Mouse (Mus musculus) layer of hippocampus, adult 8-10 months (tissue): ENCODE results near the gene Unc80. TPM values are rescaled to one million over a fixed set of nuclear protein-coding genes. Genes with fewer than 3 reads are reported as not detected.

ENCODE experiments used
- DNase-seq, 2 experiments: peaks; one replicate each; pipeline ENCODE4 v3.0.0; 2022; ENCODE audit warnings: low spot score in 2 of 2
- total RNA-seq, 4 experiments: library from RNA; stranded (reverse); gene quantifications; 2 replicates each; pipeline ENCODE4 v1.2.4; 2022

The Unc80 gene
- total RNA-seq = 100 to 1,000 TPM; 194 to 273 (median 232) TPM

- DNase-seq = peak in 1 of 2 experiments; percentile 39
Measured at GRCm38 (mm10) chr1:66467821-66468703, at the start of gene Unc80. Unc80 (plus strand) TSS chr1:66468367.

DNA sequence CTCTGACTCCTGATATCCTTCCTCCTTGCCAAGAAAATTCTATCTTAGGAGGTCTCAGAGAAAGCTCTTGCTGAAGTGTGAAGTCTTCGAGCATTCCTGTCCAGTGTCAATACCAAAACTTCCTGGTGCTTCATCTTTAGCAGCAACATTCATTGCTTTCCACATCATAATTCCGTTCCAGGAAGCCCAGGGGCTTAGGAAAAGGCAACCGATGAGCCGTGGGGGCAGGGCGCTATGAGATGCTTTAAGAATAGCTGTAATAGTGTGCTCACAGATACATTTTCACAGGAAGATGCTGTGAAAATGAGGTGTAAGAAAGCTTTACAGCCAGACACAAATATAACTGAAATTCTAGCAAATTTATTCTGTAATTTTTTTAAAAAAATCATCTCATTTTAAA, 42.1 kb upstream of the Unc80 start:
- DNase-seq = no peak

GRCm38 (mm10) chr1:66430962-66431361, 37.2 kb upstream of the Unc80 start:
- DNase-seq = no peak

DNA sequence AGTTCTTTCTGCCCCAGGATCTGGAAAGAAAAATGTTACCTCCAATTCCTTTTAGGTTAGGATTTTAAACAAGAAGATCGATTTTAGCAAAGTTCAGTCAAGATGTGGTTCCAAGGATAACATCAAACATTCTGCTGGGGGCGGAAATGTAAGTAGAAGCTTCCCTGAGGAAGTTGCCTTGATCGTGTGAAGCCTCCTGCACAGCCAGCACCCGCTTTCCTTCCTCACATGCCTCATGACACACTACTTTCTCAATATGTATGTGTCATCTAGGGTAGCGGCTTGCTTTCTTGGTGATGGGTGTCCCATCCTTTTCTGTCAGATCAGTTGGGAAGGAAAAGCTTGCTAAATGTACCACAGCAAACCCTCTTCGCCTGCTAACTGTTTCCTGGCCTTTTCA, 36.7 kb upstream of the Unc80 start:
- no peak for DNase-seq

GRCm38 (mm10) chr1:66438069-66438468, 30.1 kb upstream of the Unc80 start:
- no peak for DNase-seq

DNA sequence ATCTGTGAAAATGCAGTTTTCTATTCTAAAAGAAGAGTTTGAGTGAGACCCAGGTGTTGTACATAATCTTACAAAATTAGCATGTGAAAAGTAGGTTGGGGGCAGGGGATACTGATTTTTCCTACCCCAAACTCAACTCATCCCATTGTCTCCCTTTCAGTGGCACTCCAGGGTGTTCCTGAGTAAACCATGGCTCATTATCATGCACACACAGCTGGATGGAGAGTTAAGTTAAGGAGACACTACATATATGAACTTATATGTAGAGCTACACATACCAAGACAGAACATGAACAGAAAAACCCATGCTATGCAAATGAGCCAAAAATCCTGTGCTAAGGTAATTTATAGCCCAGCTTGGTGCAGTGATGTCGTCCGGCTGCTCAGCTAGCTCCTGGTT, 25.2 kb upstream of the Unc80 start:
- no peak for DNase-seq

DNA sequence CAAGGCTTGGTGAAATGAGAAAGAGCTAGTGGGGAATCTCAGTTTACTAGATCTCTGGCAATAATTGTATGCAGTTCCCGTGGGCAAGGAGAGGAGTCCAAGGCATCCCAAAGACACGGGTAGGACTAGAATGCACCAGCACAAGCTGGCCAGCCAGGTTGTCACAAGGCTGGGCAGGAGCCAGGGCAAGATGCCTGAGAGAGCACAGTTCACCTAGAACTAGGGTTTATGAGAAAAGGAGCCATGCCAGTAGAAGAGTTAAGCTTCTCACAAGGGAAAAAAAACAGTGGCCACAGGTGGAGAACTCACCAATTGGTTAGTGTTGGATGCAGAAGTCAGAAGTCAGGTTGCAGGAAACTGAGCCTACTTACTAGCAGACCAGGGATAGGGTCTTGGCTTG, 18.7 kb upstream of the Unc80 start:
- DNase-seq = no peak

- DNase-seq = no peak
Measured at GRCm38 (mm10) chr1:66456580-66456979, 11.6 kb upstream of the Unc80 start.

GRCm38 (mm10) chr1:66457747-66458146, 10.4 kb upstream of the Unc80 start:
- DNase-seq = no peak

DNA sequence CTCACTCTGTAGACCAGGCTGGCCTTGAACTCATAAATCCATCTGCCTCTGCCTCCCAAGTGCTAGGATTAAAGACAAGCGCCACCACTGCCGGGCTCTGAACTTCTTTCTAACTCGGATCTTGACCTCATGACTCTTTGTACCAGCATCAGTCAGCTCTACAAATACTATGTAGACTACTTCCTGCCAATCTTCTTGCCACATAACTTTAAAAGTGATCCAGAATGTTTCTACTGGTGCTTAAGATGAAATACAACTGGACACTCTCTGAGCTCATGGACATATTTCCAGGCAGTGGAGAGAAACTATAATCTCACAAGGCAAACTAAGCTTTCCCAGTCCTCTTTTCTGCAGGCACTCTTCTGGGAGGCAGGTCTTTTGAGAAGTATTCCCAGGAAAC, 8.8 kb upstream of the Unc80 start:
- no peak for DNase-seq

- no peak for DNase-seq
Measured at GRCm38 (mm10) chr1:66460850-66461249, 7.3 kb upstream of the Unc80 start.

DNA sequence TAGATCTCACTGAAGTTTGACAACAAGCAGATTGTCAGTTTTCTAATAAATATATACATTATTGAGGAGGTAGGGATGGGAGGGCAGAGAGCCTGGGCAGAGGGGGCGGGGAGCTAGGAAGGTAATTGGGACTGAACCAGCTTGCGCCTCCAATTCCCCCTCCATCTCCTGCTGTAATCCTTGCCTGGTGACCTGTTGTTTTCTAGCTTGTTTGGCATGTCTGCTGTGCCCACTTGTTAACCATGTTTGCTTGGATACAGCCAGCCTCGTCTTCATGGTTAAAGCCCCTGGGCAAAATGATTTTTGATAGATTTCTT, 495 bp downstream of the Unc80 start:
- no peak for DNase-seq

- no peak for DNase-seq
Measured at GRCm38 (mm10) chr1:66482751-66483150, 14.6 kb downstream of the Unc80 start.

GRCm38 (mm10) chr1:66493064-66493463, 24.9 kb downstream of the Unc80 start:
- DNase-seq = no peak

DNA sequence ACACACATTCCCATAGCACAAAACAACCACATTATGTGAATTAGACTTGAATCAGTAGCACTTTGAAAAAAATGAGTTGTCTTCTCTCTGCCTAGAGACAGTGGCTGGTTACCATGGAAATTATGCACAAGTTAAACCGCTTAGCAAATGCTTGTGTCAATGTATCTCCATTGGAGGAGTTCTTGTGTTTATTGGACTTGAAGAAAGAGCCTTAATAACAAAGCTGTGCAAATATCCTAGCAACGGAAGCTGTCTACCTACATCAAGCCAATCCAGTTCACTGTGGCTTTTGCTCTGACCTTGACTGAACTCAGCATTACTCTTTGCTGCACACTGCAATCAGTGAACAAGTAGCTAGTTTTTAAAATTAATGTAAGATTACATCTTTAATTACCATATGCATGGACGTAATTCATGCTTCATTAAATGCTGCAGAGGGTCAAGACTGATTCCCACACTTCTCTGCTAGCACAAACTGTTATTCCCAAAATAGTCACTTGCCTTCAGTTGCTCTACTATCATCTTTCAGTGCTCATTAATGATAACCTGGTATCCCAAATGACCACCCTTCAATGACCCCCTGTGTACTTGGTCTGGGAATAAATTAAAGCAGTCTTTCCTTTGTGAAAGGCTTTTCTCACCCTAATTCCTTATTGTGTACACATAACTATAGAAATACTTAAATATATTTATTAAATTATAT, 27.3 kb downstream of the Unc80 start:
- no peak for DNase-seq

GRCm38 (mm10) chr1:66550812-66551211, 82.6 kb downstream of the Unc80 start:
- DNase-seq = no peak

DNA sequence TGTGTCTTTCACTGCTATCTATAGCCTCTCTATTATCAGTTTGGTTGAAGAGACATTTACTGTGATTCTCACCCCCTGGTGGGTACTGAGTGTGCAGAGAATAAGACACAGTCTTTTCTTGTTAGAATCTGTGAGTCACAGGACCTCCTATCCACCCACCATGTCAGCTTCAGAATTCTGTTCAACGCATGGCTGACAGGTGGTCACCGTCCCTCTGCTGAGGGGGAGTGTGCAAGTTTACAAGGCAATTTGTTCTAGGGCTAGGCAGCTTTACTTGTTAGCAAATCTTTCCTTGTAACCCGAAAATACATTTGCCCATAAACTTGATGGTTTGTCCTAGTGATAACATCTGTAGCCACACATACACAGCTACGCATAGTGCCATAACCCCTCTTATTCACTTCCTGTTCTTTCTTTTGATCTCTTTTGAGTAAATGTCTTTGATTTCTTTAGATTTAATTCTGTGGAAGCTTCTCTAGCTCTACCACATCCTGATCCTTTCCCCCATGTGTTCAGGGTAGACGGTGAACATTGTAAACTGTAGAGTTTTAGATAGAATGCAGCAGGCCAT, 84.3 kb downstream of the Unc80 start:
- peak; percentile 63 to 78 for DNase-seq

DNA sequence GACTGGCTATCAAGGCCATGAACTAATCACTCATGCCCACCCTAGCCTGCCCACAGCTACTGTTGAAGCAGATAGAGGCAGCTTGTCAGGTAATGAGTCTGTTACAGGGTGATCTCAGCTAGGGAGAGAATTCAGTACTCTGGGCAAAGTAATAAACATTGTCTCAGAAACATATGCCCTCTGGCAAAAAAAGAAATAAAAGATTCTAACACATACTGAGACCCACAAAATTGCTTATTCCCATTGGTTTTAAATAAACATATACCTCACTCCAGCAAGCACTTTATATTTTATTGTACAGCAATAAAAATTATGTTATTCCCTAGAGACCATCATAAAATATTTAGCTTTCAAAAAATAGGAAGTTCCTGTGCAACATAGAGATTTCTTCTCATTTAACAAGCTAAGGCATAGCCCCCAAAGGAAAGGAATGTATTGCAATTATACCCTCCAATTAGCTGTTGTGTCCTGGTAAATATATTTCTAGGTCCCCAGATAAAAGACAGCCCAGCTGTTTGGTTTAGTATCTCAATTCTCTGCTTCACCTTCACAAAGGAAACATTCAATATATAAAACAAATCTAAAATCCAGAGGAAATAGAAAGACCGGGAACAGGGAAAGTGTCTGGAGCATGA, 93.6 kb downstream of the Unc80 start:
- DNase-seq = no peak

GRCm38 (mm10) chr1:66562332-66562731, 94.2 kb downstream of the Unc80 start:
- no peak for DNase-seq

- DNase-seq = no peak
Measured at GRCm38 (mm10) chr1:66569736-66570135, 101.6 kb downstream of the Unc80 start.

DNA sequence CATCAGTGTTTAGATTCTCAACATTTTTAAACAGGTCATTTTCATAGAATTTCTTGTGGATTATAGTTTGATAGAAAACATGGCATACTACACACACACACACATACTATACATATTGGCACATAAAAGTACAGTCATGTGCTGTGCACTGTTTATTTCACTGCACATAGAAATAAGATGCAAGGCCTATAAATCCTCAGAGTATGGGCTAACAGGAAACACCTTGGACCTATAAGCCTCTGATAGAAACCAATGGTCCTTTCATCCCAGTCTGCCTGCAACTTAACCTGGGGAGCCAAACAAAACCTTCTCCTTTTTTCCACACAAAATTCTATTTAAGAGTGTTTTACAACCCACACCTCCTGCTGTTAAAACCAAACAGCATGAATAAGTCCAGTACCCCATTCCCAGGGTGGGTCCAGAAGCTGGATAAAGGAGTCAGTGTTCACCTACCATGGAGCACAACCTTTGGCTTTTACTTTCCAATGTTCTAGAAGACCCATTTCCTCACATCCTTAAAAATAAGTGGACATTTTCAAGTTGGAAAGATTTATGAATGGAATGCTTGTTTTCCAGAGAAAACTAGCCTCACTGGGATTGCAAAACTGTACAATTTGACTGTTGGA, 129.1 kb downstream of the Unc80 start:
- DNase-seq = no peak

- DNase-seq = no peak
Measured at GRCm38 (mm10) chr1:66608304-66608703, 140.1 kb downstream of the Unc80 start.
